Mouse (Mus musculus) heart, embryonic 11.5 days (tissue): ENCODE measurements around the gene Mtmr14. TPM values are rescaled to one million over a fixed set of nuclear protein-coding genes. Genes with fewer than 3 reads are reported as not detected.
A peak's percentile ranks its signal among the peaks of the same experiment; 100 is the strongest.

Experiments used
- ATAC-seq: fragments of 200-750 bp; cut with Nextera tagmentation; replicated peaks from 2 replicates; pipeline ENCODE4 v1.8.0; 2017; ENCODE audit warnings: moderate library complexity; ENCODE audit not compliant: insufficient number of reproducible peaks, low FRiP score, low TSS enrichment
- H3K27ac ChIP-seq: fragments of 300-500 bp; sonication (generic); 2 replicates; pipeline ENCODE4 v1.5.1; 2014; ENCODE audit warnings: mild to moderate bottlenecking, low read depth, low read length
- H3K27me3 ChIP-seq: fragments of 300-500 bp; sonication (generic); 2 replicates; pipeline ENCODE4 v1.6.1; 2014; ENCODE audit warnings: mild to moderate bottlenecking, low read length, mixed read lengths; ENCODE audit not compliant: control insufficient read depth, insufficient read depth
- H3K36me3 ChIP-seq: fragments of 300-500 bp; sonication (generic); 2 replicates; pipeline ENCODE4 v1.6.1; 2014; ENCODE audit warnings: mild to moderate bottlenecking, low read length, moderate library complexity, mixed read lengths; ENCODE audit not compliant: control insufficient read depth, insufficient read depth
- H3K4me1 ChIP-seq: fragments of 300-500 bp; sonication (generic); 2 replicates; pipeline ENCODE4 v1.6.1; 2014; ENCODE audit warnings: low read length; ENCODE audit not compliant: control insufficient read depth, insufficient read depth
- H3K4me2 ChIP-seq: fragments of 300-500 bp; sonication (generic); 2 replicates; pipeline ENCODE4 v1.6.1; 2014; ENCODE audit warnings: mild to moderate bottlenecking, moderate library complexity
- H3K4me3 ChIP-seq: fragments of 300-500 bp; sonication (generic); 2 replicates; pipeline ENCODE4 v1.5.1; 2014; ENCODE audit warnings: low read depth, low read length
- H3K9ac ChIP-seq: fragments of 300-500 bp; sonication (generic); 2 replicates; pipeline ENCODE4 v1.6.1; 2014; ENCODE audit warnings: mild to moderate bottlenecking, low read depth, low read length, moderate library complexity
- H3K9me3 ChIP-seq: fragments of 300-500 bp; sonication (generic); replicated peaks from 2 replicates; pipeline ENCODE4 v1.6.1; 2016; ENCODE audit warnings: low read length; ENCODE audit not compliant: control insufficient read depth
- WGBS: fragments of 180-500 bp; shearing (Covaris S2); extraction: QIAGEN DNeasy Blood & Tissue Kit; methylation state at CpG from one replicate; pipeline ENCODE4 v1.1.7; 2014; ENCODE audit not compliant: insufficient replicate concordance; 5-methylcytosine and 5-hydroxymethylcytosine counted together
- polyA plus RNA-seq: library from polyadenylated mRNA; unstranded; fragments of >200 nt; fragmentation: Nextera tagmentation; extraction: Ambion mirVana; gene quantifications from 2 replicates; pipeline ENCODE4 v1.2.1, GENCODE M21; 2014

The Mtmr14 gene
- polyA plus RNA-seq, 1 experiment from 2014 or later = 24.3 TPM

GRCm38 (mm10) chr6:113301350-113301749, 63.7 kb downstream of the Mtmr14 start:
- H3K4me3 ChIP-seq = no peak overlapping the region
- no peak overlapping the region for H3K4me2 ChIP-seq
- H3K4me1 ChIP-seq = no peaks in the 10 kb centered on the region
- no peaks in the 10 kb centered on the region for H3K27me3 ChIP-seq
- no peak for ATAC-seq
- WGBS = 71% methylated on average over 5 of the region's 5 CpGs
- H3K9me3 ChIP-seq = no peaks in the 10 kb centered on the region
- no peaks in the 10 kb centered on the region for H3K36me3 ChIP-seq
- no peak overlapping the region for H3K9ac ChIP-seq
- no peak overlapping the region for H3K27ac ChIP-seq

- Histone ChIP-seq H3K27me3 (no peaks in the 10 kb centered on the region), H3K9ac (no peak overlapping the region)
- 20% methylated on average over 3 of the region's 3 CpGs for WGBS
These were observed 64.6 kb downstream of the Mtmr14 start for GRCm38 (mm10) chr6:113302258-113302657.

DNA sequence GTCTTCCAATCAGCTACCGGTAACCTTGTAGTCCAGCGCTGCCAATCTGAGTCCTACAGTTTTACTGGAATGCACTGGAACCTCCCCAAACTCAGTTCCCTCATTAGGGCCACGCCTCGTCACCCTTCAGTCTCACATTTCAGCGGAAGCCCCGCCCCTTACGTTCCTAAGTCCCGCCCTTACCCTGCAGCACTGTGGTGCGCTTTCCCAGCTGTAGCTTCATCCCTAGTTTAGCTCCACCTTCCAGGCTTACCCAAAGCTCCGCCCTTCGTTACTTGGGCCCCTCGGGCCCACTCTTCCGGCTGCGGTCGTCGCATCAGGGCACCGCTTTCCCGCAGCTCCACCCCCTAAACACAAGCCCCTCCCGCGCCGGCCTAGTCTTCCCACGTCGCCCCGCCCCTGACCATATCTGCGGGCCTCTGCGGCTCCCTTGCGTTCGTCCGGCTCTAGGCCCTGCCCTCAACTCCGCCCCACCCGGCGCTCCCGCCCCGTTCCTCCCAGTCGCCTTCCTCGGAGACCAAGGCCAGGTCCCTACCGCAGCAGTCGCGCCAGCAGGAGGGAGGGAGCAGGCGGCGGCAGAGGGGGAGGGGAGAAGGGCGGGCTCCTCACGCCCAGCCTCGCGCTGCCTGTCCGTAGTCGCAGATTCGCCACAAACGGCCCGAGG, 68.8 kb downstream of the Mtmr14 start:
- Histone ChIP-seq H3K4me2 (peak overlapping the region; percentile 84), H3K4me1 (0 out of 2 replicates have a peak, but pooled peaks cover 9% of the 10 kb centered on the region), H3K27ac (peak overlapping the region; percentile 99), H3K4me3 (peak overlapping the region; percentile 96), H3K9me3 (no peaks in the 10 kb centered on the region), H3K36me3 (0 out of 2 replicates have a peak, but pooled peaks cover 3% of the 10 kb centered on the region), H3K9ac (peak overlapping the region; percentile 95), H3K27me3 (no peaks in the 10 kb centered on the region)
- ATAC-seq = peak; percentile 97
- WGBS = under 1% methylated on average over 42 of the region's 50 CpGs

More at GRCm38 (mm10) chr6:113302258-113302657, 64.6 kb downstream of the Mtmr14 start:
- no peaks in the 10 kb centered on the region for H3K9me3 ChIP-seq
- H3K4me3 ChIP-seq = no peak overlapping the region
- H3K4me2 ChIP-seq = no peak overlapping the region
- ATAC-seq = no peak
- no peaks in the 10 kb centered on the region for H3K36me3 ChIP-seq
- H3K4me1 ChIP-seq = no peaks in the 10 kb centered on the region
- no peak overlapping the region for H3K27ac ChIP-seq

- peak; percentile 53 for ATAC-seq
- 0 out of 2 replicates have a peak, but pooled peaks cover 3% of the 10 kb centered on the region for H3K36me3 ChIP-seq
- H3K9me3 ChIP-seq = no peaks in the 10 kb centered on the region
These were observed 69.3 kb downstream of the Mtmr14 start, which contains the start of gene Brpf1 for GRCm38 (mm10) chr6:113306986-113307349. Gene Brpf1, plus strand, starts transcription at chr6:113307137.

DNA sequence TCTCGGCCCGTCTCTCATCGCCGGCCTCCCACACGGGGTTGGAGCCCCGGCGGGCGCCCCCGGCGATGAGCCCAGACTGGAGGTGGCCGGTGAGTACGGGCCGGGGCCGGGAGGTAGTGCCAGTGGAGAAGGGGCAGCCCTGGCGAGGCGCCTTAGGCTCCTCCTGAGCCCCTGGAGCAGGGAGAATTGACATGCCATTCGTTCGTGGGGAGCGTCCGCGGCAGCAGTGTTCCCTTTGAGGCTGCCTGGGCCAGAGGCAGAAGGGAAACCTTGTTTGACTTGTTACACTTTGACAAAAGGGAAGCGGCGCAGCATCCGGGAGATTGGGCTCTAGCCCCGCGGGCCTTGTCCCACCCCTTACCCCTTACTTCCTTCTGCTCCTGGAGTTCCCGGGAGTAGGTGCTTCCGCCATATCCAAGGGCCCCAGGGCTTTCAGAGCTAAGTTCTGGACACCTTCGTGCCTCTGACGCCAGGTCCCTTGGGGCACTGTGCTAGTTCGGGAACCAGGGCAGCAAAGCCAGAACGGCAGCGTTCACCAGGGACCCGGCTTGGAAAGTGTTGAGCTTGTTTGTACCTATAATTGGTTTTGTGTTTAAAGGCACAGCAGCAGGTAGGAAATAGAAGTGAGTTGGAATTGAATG, 70.0 kb downstream of the Mtmr14 start:
- Histone ChIP-seq H3K9me3 (no peaks in the 10 kb centered on the region), H3K27me3 (no peaks in the 10 kb centered on the region), H3K9ac (peak overlapping the region; percentile 95), H3K27ac (peak overlapping the region; percentile 99), H3K4me1 (0 out of 2 replicates have a peak, but pooled peaks cover 9% of the 10 kb centered on the region), H3K36me3 (0 out of 2 replicates have a peak, but pooled peaks cover 3% of the 10 kb centered on the region), H3K4me3 (peak overlapping the region; percentile 96), H3K4me2 (peak overlapping the region; percentile 84)
- WGBS = under 1% methylated on average over 34 of the region's 34 CpGs
- no peak for ATAC-seq

More at GRCm38 (mm10) chr6:113306986-113307349, 69.3 kb downstream of the Mtmr14 start, which contains the start of gene Brpf1:
- peak within 1 kb of the TSS; percentile 99 for H3K27ac ChIP-seq
- H3K4me3 ChIP-seq = peak within 1 kb of the TSS; percentile 96
- peak within 1 kb of the TSS; percentile 84 for H3K4me2 ChIP-seq
- H3K9ac ChIP-seq = peak within 1 kb of the TSS; percentile 95
- no peaks in the 10 kb centered on the region for H3K27me3 ChIP-seq
- 0 out of 2 replicates have a peak, but pooled peaks cover 9% of the 10 kb centered on the region for H3K4me1 ChIP-seq
- WGBS = 0% methylated on average over 32 of the region's 32 CpGs

DNA sequence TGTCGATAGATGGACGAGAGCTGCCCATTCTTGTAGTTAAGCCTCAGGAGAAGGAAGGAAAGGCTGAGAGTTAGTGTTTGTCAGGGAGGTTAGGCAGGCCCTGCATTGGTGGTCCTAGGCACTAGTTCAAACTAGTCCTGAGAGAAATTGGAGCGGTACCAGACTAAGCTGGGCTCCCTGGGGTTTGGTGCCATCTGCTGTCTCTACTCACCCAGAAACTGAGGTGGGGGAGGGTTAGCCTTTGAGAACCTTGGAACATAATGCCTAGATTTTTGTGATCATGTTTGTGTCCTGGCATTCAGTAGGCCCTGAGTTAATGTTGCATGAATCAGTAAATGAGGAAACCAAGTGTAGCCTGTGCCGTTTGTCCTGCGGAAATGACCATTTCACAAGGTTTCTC, 70.5 kb downstream of the Mtmr14 start:
- H3K9ac ChIP-seq = peak overlapping the region; percentile 95
- no peak overlapping the region for H3K27ac ChIP-seq
- no peaks in the 10 kb centered on the region for H3K27me3 ChIP-seq
- H3K9me3 ChIP-seq = no peaks in the 10 kb centered on the region
- WGBS = 35% methylated on average over 5 of the region's 5 CpGs
- 0 out of 2 replicates have a peak, but pooled peaks cover 9% of the 10 kb centered on the region for H3K4me1 ChIP-seq
- ATAC-seq = no peak
- peak overlapping the region; percentile 96 for H3K4me3 ChIP-seq
- peak overlapping the region; percentile 84 for H3K4me2 ChIP-seq
- 0 out of 2 replicates have a peak, but pooled peaks cover 3% of the 10 kb centered on the region for H3K36me3 ChIP-seq

DNA sequence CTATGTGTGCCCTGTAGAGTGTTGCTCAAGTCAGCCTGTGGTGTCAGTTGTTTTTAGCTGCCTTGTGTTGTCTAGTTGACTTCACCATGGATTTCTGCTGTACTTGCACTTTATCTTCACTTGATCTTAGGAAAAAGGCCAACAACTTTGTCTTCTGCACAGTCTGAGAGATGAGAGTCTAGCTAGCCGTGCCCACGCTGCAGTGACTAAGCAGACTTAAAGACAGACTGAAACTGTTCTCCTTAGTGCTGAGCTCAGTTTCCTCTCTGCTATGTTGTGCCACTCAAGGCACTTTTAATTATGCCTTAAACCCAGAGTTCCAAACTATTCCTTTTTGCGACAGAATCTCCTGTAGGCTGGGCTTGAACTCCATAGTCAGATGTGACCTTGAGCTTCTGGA, 78.3 kb downstream of the Mtmr14 start:
- ATAC-seq = no peak
- Histone ChIP-seq H3K4me3 (no peak overlapping the region), H3K36me3 (peaks cover 61% of the 10 kb centered on the region), H3K27me3 (no peaks in the 10 kb centered on the region), H3K9me3 (no peaks in the 10 kb centered on the region), H3K9ac (no peak overlapping the region), H3K4me1 (no peaks in the 10 kb centered on the region), H3K27ac (no peak overlapping the region), H3K4me2 (no peak overlapping the region)
- WGBS = 90% methylated on average over 3 of the region's 3 CpGs

- peak within 1 kb of the TSS; percentile 80 for H3K9ac ChIP-seq
- peak within 1 kb of the TSS; percentile 89 for H3K27ac ChIP-seq
- ATAC-seq = peak; percentile 96
- peaks cover 9% of the 10 kb centered on the region; the same call in 1 of the 2 replicates for H3K4me1 ChIP-seq
- no peaks in the 10 kb centered on the region for H3K9me3 ChIP-seq
- peaks cover 28% of the 10 kb centered on the region for H3K36me3 ChIP-seq
- peak within 1 kb of the TSS; percentile 72 for H3K4me3 ChIP-seq
- no peaks in the 10 kb centered on the region for H3K27me3 ChIP-seq
- WGBS = under 1% methylated on average over 52 of the region's 52 CpGs
- peak within 1 kb of the TSS; percentile 91 for H3K4me2 ChIP-seq
These were observed 89.1 kb downstream of the Mtmr14 start, which contains the start of gene Ogg1 for GRCm38 (mm10) chr6:113326533-113327315. Gene Ogg1, plus strand, starts transcription at chr6:113326972.
